Mouse (Mus musculus): ENCODE results near the gene Ttc28. TPM values are rescaled to one million over a fixed set of nuclear protein-coding genes. Genes with fewer than 3 reads are reported as not detected.

The Ttc28 gene
- polyA plus RNA-seq, 1 experiment = 6.8 TPM

- no peak overlapping the region for H3K4me3 ChIP-seq (ENCODE audit: extremely low read depth, insufficient read depth, insufficient read length)
- no peaks in the 10 kb centered on the region for H3K4me1 ChIP-seq (ENCODE audit: control insufficient read depth, insufficient read depth, insufficient read length)
- TF ChIP-seq POLR2A (IDR thresholded peaks at IDR 0.05; ENCODE audit: low read depth, low read length) = no peak
- TF ChIP-seq CTCF (IDR thresholded peaks at IDR 0.05; ENCODE audit: extremely low read depth, insufficient read depth, insufficient read length, insufficient replicate concordance) = no peak
- WGBS = 91% methylated on average over 9 of the region's 9 CpGs
- H3K27ac ChIP-seq (ENCODE audit: insufficient read depth, low read length) = no peak overlapping the region
- DNase-seq (ENCODE audit: low read depth in 1 of 2, low spot score in 2 of 2) = no peak
- H3K27me3 ChIP-seq (ENCODE audit: control insufficient read depth, insufficient read depth, low read length) = no peaks in the 10 kb centered on the region
- no peaks in the 10 kb centered on the region for H3K36me3 ChIP-seq (ENCODE audit: control insufficient read depth, insufficient read depth, low read length)
Measured at GRCm38 (mm10) chr5:111216166-111216565, 336.6 kb downstream of the Ttc28 start.

- Histone ChIP-seq H3K27ac (ENCODE audit: insufficient read depth, low read length) (peak overlapping the region; percentile 25), H3K4me1 (ENCODE audit: control insufficient read depth, insufficient read depth, insufficient read length) (no peaks in the 10 kb centered on the region), H3K36me3 (ENCODE audit: control insufficient read depth, insufficient read depth, low read length) (no peaks in the 10 kb centered on the region), H3K27me3 (ENCODE audit: control insufficient read depth, insufficient read depth, low read length) (no peaks in the 10 kb centered on the region), H3K4me3 (ENCODE audit: extremely low read depth, insufficient read depth, insufficient read length) (no peak overlapping the region)
- no peak for DNase-seq (ENCODE audit: low read depth in 1 of 2, low spot score in 2 of 2)
- no peak for TF ChIP-seq CTCF (IDR thresholded peaks at IDR 0.05; ENCODE audit: extremely low read depth, insufficient read depth, insufficient read length, insufficient replicate concordance)
- TF ChIP-seq POLR2A (IDR thresholded peaks at IDR 0.05; ENCODE audit: low read depth, low read length) = no peak
- WGBS = 84% methylated on average over 18 of the region's 18 CpGs
Measured at GRCm38 (mm10) chr5:111217447-111218110, 338.0 kb downstream of the Ttc28 start.

- WGBS = 72% methylated on average over 6 of the region's 6 CpGs
- no peak for DNase-seq (ENCODE audit: low read depth in 1 of 2, low spot score in 2 of 2)
- no peak for TF ChIP-seq CTCF (IDR thresholded peaks at IDR 0.05; ENCODE audit: extremely low read depth, insufficient read depth, insufficient read length, insufficient replicate concordance)
- TF ChIP-seq POLR2A (IDR thresholded peaks at IDR 0.05; ENCODE audit: low read depth, low read length) = no peak
- Histone ChIP-seq H3K27me3 (ENCODE audit: control insufficient read depth, insufficient read depth, low read length) (no peaks in the 10 kb centered on the region), H3K27ac (ENCODE audit: insufficient read depth, low read length) (no peak overlapping the region), H3K4me3 (ENCODE audit: extremely low read depth, insufficient read depth, insufficient read length) (no peak overlapping the region), H3K36me3 (ENCODE audit: control insufficient read depth, insufficient read depth, low read length) (0 out of 2 replicates have a peak, but pooled peaks cover 2% of the 10 kb centered on the region), H3K4me1 (ENCODE audit: control insufficient read depth, insufficient read depth, insufficient read length) (no peaks in the 10 kb centered on the region)
Measured at GRCm38 (mm10) chr5:111218111-111218891, 338.7 kb downstream of the Ttc28 start.

- Histone ChIP-seq H3K4me1 (ENCODE audit: control insufficient read depth, insufficient read depth, insufficient read length) (no peaks in the 10 kb centered on the region), H3K27me3 (ENCODE audit: control insufficient read depth, insufficient read depth, low read length) (no peaks in the 10 kb centered on the region), H3K36me3 (ENCODE audit: control insufficient read depth, insufficient read depth, low read length) (peaks cover 3% of the 10 kb centered on the region; the same call in 1 of the 2 replicates), H3K27ac (ENCODE audit: insufficient read depth, low read length) (no peak overlapping the region), H3K4me3 (ENCODE audit: extremely low read depth, insufficient read depth, insufficient read length) (no peak overlapping the region)
- WGBS = 83% methylated on average over 5 of the region's 5 CpGs
- no peak for DNase-seq (ENCODE audit: low read depth in 1 of 2, low spot score in 2 of 2)
- no peak for TF ChIP-seq CTCF (IDR thresholded peaks at IDR 0.05; ENCODE audit: extremely low read depth, insufficient read depth, insufficient read length, insufficient replicate concordance)
- no peak for TF ChIP-seq POLR2A (IDR thresholded peaks at IDR 0.05; ENCODE audit: low read depth, low read length)
Measured at GRCm38 (mm10) chr5:111218998-111219397, 339.4 kb downstream of the Ttc28 start.

- Histone ChIP-seq H3K4me1 (ENCODE audit: control insufficient read depth, insufficient read depth, insufficient read length) (no peaks in the 10 kb centered on the region), H3K36me3 (ENCODE audit: control insufficient read depth, insufficient read depth, low read length) (peaks cover 3% of the 10 kb centered on the region; the same call in 1 of the 2 replicates), H3K4me3 (ENCODE audit: extremely low read depth, insufficient read depth, insufficient read length) (no peak overlapping the region), H3K27ac (ENCODE audit: insufficient read depth, low read length) (no peak overlapping the region), H3K27me3 (ENCODE audit: control insufficient read depth, insufficient read depth, low read length) (no peaks in the 10 kb centered on the region)
- 80% methylated on average over 16 of the region's 16 CpGs for WGBS
- TF ChIP-seq POLR2A (IDR thresholded peaks at IDR 0.05; ENCODE audit: low read depth, low read length) (no peak), CTCF (IDR thresholded peaks at IDR 0.05; ENCODE audit: extremely low read depth, insufficient read depth, insufficient read length, insufficient replicate concordance) (no peak)
- DNase-seq (ENCODE audit: low read depth in 1 of 2, low spot score in 2 of 2) = no peak
Measured at GRCm38 (mm10) chr5:111220679-111221380, 341.2 kb downstream of the Ttc28 start.

GRCm38 (mm10) chr5:111222820-111223219, 343.2 kb downstream of the Ttc28 start:
- no peaks in the 10 kb centered on the region for H3K27me3 ChIP-seq (ENCODE audit: control insufficient read depth, insufficient read depth, low read length)
- no peak for DNase-seq (ENCODE audit: low read depth in 1 of 2, low spot score in 2 of 2)

More at GRCm38 (mm10) chr5:111222820-111223219, 343.2 kb downstream of the Ttc28 start:
- WGBS = 59% methylated on average over 11 of the region's 11 CpGs
- Histone ChIP-seq H3K27ac (ENCODE audit: insufficient read depth, low read length) (no peak overlapping the region), H3K4me3 (ENCODE audit: extremely low read depth, insufficient read depth, insufficient read length) (no peak overlapping the region), H3K4me1 (ENCODE audit: control insufficient read depth, insufficient read depth, insufficient read length) (no peaks in the 10 kb centered on the region), H3K36me3 (ENCODE audit: control insufficient read depth, insufficient read depth, low read length) (peaks cover 6% of the 10 kb centered on the region)
- TF ChIP-seq POLR2A (IDR thresholded peaks at IDR 0.05; ENCODE audit: low read depth, low read length) (no peak), CTCF (IDR thresholded peaks at IDR 0.05; ENCODE audit: extremely low read depth, insufficient read depth, insufficient read length, insufficient replicate concordance) (no peak)

All from spleen, adult 2 months (tissue).